ENCODE assay signal across 19 mouse cellular contexts in the genomic region with DNA sequence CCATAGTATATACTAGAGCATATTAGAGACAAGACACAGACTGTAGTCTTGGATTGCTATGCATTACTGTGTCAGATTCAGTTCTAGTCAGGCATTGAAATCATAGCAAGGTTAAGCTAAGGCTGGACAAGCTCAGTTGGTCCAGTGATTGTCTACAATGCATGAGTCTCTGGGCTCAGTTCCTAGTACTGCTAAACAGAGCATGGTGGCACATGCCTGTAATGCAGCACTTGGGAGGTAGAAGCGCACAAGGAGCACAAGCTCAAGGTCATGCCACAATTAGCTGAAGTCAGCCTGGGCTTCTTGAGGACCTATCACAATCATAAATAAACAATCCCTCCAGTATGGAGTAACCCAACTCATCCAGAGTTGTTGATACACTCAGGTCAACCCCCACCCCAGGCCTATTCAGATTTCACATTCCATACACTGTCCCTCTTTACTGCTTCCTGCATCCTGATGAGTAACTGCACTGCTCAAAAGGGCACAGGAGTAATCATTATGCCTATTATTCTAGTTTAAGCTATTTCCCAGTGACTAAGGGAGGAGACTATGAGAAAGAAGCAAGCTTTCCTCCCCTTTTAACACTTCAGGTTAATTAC.
"Had no signal": no experiment of that assay in that cellular context is flagged by ENCODE, and none has a peak within 500 bp of the region (broad histone marks: within the 10 kb centered on the region; RNA-seq: fewer than 3 reads in every experiment).

No protein-coding gene starts in this region.

- H3K4me3 ChIP-seq: layer of hippocampus, adult 2 months; limb, embryonic 10.5 days; limb, embryonic 13.5 days; liver, embryonic 12.5 days; liver, embryonic 15.5 days; lung, embryonic 15.5 days had no signal

- H3K9me3 ChIP-seq: limb, embryonic 10.5 days; limb, embryonic 13.5 days; liver, embryonic 12.5 days; liver, embryonic 15.5 days; lung, embryonic 15.5 days had no signal

- H3K27me3 ChIP-seq: limb, embryonic 13.5 days; liver, embryonic 12.5 days; liver, embryonic 15.5 days; lung, embryonic 15.5 days had no signal

- H3K36me3 ChIP-seq: limb, embryonic 10.5 days; liver, embryonic 12.5 days; liver, embryonic 15.5 days; lung, embryonic 15.5 days had no signal

- H3K4me2 ChIP-seq: limb, embryonic 13.5 days; liver, embryonic 12.5 days; liver, embryonic 15.5 days; lung, embryonic 15.5 days; midbrain, embryonic 11.5 days had no signal

- H3K4me1 ChIP-seq: limb, embryonic 10.5 days; limb, embryonic 13.5 days; liver, embryonic 12.5 days; liver, embryonic 15.5 days; lung, embryonic 15.5 days had no signal

- H3K27ac ChIP-seq: layer of hippocampus, adult 2 months; limb, embryonic 10.5 days; limb, embryonic 13.5 days; liver, embryonic 12.5 days; liver, embryonic 15.5 days; lung, embryonic 15.5 days had no signal

- DNase-seq: layer of hippocampus, adult 9-11 months; liver; lung, adult 18-20 months; lung, postnatal 14 days; lung, postnatal 4 days; midbrain, embryonic 14.5 days; right cerebral cortex, adult 18-20 months; right cerebral cortex, postnatal 14 days; right cerebral cortex, postnatal 4 days; thymus, adult 18-20 months; thymus, postnatal 36 days had no signal

- H3K9ac ChIP-seq: limb, embryonic 13.5 days; liver, embryonic 12.5 days; liver, embryonic 15.5 days; lung, embryonic 15.5 days had no signal

- ATAC-seq: intestine, postnatal 0 days; liver, embryonic 12.5 days had no signal
